Mouse (Mus musculus) limb, embryonic 11.5 days (tissue): ENCODE data around the gene Zbtb32. TPM values are rescaled to one million over a fixed set of nuclear protein-coding genes. Genes with fewer than 3 reads are reported as not detected.
A peak's percentile ranks its signal among the peaks of the same experiment; 100 is the strongest.

Experiments
- ATAC-seq: fragments of 200-750 bp; cut with Nextera tagmentation; 2 replicates; pipeline ENCODE4 v1.8.0; 2017; ENCODE audit warnings: low read depth; ENCODE audit not compliant: insufficient number of reproducible peaks, low FRiP score, low TSS enrichment
- DNase-seq: peaks from one replicate; pipeline ENCODE4 v3.0.0-alpha.2; 2015; ENCODE audit warnings: low spot score
- H3K27ac ChIP-seq: fragments of 300-500 bp; sonication (generic); replicated peaks from 2 replicates; pipeline ENCODE4 v1.5.1; 2014; ENCODE audit warnings: low read depth, mild to moderate bottlenecking, low read length
- H3K27me3 ChIP-seq: fragments of 300-500 bp; sonication (generic); 2 replicates; pipeline ENCODE4 v1.6.1; 2014; ENCODE audit warnings: mild to moderate bottlenecking, low read length, mixed read lengths; ENCODE audit not compliant: control insufficient read depth, insufficient read depth
- H3K36me3 ChIP-seq: fragments of 300-500 bp; sonication (generic); 2 replicates; pipeline ENCODE4 v1.6.1; 2014; ENCODE audit warnings: mild to moderate bottlenecking, low read length, moderate library complexity, mixed read lengths; ENCODE audit not compliant: control insufficient read depth, insufficient read depth
- H3K4me1 ChIP-seq: fragments of 300-500 bp; sonication (generic); 2 replicates; pipeline ENCODE4 v1.6.1; 2014; ENCODE audit warnings: low read length, mixed read lengths; ENCODE audit not compliant: control insufficient read depth, insufficient read depth
- H3K4me2 ChIP-seq: fragments of 300-500 bp; sonication (generic); 2 replicates; pipeline ENCODE4 v1.6.1; 2014; ENCODE audit warnings: low read depth, mild to moderate bottlenecking, moderate library complexity; ENCODE audit not compliant: severe bottlenecking
- H3K4me3 ChIP-seq: fragments of 300-500 bp; sonication (generic); 2 replicates; pipeline ENCODE4 v1.5.1; 2014; ENCODE audit warnings: low read depth, low read length
- H3K9ac ChIP-seq: fragments of 300-500 bp; sonication (generic); 2 replicates; pipeline ENCODE4 v1.6.1; 2014; ENCODE audit warnings: mild to moderate bottlenecking, low read length
- H3K9me3 ChIP-seq: fragments of 300-500 bp; sonication (generic); 2 replicates; pipeline ENCODE4 v1.6.1; 2016; ENCODE audit warnings: low read length; ENCODE audit not compliant: control insufficient read depth
- WGBS: fragments of 180-500 bp; shearing (Covaris S2); extraction: QIAGEN DNeasy Blood & Tissue Kit; methylation state at CpG from one replicate; pipeline ENCODE4 v1.1.7; 2014; 5-methylcytosine and 5-hydroxymethylcytosine counted together
- polyA plus RNA-seq: library from polyadenylated mRNA; unstranded; fragments of >200 nt; fragmentation: Nextera tagmentation; extraction: Ambion mirVana; gene quantifications from 2 replicates; pipeline ENCODE4 v1.2.1, GENCODE M21; 2014

The Zbtb32 gene
- polyA plus RNA-seq, 1 experiment from 2014 or later, result not detected

DNA sequence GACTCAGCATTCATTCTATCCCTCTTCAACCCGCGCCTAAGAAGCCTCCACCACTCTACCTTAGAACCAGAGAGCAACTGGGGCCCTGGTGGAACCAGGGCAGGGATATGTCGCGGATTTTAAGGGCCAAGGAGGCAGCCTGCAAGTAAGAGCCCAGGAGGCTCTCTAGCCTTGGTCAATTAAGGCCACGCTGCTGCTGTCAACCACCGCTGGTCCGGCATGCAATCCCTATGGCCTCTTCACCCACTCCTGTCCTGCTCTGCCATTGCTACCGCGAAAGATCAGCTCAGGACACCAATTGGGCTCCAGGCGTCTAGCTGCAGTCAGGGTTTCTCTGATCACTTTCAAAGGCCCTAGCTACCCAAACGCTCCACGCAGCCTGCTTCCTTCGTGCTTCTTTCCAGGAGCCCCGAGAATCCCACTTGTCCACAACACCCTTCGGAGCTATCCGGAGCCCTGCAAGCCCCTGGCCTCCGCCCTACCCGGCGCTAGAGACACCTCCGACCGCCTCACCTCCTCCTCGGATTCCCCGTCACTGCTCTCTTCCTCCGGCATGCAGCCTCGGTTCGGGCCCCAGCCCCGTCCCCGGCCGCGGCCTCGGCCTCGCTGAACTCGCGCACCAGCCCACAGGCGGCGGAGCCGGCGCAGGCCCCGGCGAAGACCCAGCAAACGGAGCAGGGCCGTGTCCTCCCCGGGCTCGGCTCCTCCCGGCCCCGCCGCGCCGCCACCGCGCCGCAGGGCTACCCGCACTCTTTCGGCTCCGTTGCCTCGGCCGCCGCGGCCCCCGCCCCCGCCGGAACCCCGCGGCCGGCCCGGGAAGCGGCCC lies 10.7 kb downstream of the Zbtb32 start:
- H3K4me3 ChIP-seq, result peak overlapping the region; percentile 84
- peak; percentile 22; the same call in 1 of the 2 replicates for ATAC-seq
- peak overlapping the region; percentile 84 for H3K4me2 ChIP-seq
- no peaks in the 10 kb centered on the region for H3K9me3 ChIP-seq
- no peaks in the 10 kb centered on the region for H3K27me3 ChIP-seq
- H3K4me1 ChIP-seq, result peaks cover 11% of the 10 kb centered on the region
- peaks cover 24% of the 10 kb centered on the region for H3K36me3 ChIP-seq
- peak overlapping the region; percentile 91 for H3K27ac ChIP-seq
- WGBS, result under 1% methylated on average over 61 of the region's 67 CpGs
- peak overlapping the region; percentile 92 for H3K9ac ChIP-seq
- DNase-seq, result peak; percentile 58

DNA sequence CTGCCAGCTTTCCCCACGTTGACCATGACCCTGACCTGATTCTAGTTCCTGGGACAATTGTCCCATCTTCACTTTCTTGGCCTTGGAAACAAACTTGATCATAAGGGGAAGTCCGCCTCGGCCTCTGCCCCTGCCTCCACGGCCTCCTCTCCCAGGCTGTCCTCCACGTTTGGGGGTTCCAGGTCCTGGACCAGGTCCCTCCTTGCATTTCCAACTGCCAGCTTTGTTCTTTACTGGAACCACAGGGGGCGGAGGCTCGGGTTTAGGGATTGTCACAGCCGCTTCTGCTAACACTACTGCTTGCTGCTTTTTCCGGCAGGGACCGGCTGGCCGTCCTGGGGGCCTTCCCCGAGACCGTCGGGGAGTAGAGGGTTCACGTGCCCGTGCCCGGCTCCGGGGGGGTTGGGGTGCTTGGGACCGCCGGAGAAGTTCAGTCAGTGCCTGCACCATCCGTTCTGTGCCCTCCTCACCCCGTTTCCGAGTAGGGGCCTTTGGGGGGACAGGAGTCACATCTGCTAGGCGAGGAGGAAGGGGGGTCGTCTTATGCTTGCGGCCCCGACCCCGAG lies 12.2 kb downstream of the Zbtb32 start:
- no peaks in the 10 kb centered on the region for H3K27me3 ChIP-seq
- peaks cover 11% of the 10 kb centered on the region for H3K4me1 ChIP-seq
- no peak for DNase-seq
- H3K9me3 ChIP-seq, result no peaks in the 10 kb centered on the region
- no peak overlapping the region for H3K4me2 ChIP-seq
- H3K27ac ChIP-seq, result no peak overlapping the region
- WGBS, result 92% methylated on average over 28 of the region's 28 CpGs
- H3K36me3 ChIP-seq, result peaks cover 35% of the 10 kb centered on the region
- H3K4me3 ChIP-seq, result 0 out of 2 replicates have a peak overlapping the region, but pooled peaks have one; percentile 6
- no peak overlapping the region for H3K9ac ChIP-seq
- ATAC-seq, result no peak

DNA sequence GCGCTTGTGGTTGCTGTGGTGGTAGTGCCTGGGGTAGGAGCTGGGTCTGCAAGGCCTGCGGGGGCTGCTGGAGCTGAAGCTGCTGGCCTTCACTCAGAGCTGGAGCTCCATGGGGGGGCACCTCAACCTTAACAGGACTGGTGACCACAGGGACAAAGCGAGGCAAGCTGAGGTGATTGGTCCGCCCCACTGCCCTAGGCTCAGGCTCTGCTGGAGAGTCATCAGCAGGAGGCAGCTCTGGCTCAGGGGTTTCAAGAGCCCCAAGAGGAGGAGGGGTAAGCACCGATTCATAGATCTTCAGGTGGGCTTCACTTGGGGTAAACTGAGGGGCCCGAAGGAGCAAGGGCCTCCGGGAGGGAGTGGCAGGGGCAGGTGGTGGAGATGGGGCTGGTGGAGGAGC lies 13.5 kb downstream of the Zbtb32 start:
- DNase-seq (no peak), ATAC-seq (no peak)
- Histone ChIP-seq H3K9me3 (no peaks in the 10 kb centered on the region), H3K4me2 (no peak overlapping the region), H3K9ac (no peak overlapping the region), H3K4me3 (no peak overlapping the region; the same call in 1 of the 2 replicates), H3K27me3 (no peaks in the 10 kb centered on the region), H3K36me3 (peaks cover 44% of the 10 kb centered on the region), H3K4me1 (peaks cover 11% of the 10 kb centered on the region), H3K27ac (no peak overlapping the region)
- WGBS, result 93% methylated on average over 7 of the region's 7 CpGs

DNA sequence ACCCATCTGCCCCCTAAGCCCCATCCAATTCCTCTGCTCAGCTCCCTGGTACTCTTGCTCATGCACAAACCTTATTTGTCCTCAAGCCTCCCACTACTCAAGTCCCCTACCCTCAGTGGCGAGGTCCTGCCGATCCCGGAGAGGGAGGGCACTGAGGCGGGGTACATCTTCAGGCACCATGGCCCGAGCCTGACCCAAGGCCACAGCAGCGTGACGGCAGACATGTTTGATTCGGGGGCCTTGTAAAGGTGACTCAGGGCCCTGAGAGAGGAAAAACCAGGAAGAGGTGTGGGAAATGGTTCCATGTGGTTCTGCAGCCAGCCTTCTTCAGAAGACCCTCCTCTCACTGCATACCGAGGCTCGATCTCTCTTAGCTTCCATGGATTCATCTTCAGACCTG lies 14.4 kb downstream of the Zbtb32 start:
- H3K36me3 ChIP-seq, result peaks cover 51% of the 10 kb centered on the region

DNA sequence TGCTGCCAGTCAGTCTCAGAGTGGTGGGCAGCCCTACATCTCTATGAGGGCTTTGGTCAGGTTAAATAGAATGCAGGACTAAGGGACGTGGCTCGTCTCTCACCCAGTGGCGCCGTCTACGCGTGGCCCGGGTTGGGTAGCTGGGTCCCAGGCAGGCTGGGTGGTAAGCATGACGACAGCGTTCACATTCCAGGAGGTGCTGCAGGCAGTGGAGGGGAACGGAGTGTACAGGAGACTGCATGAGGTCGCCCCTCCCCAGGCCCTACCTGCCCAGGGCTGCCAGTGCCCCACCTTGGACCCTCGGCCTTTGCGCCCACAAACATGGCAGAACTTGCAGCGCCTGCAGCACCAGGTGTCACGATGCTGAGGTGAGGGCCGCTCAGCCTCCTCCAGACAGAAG lies 17.2 kb downstream of the Zbtb32 start:
- Histone ChIP-seq H3K9ac (no peak overlapping the region), H3K36me3 (peaks cover 68% of the 10 kb centered on the region), H3K4me2 (no peak overlapping the region), H3K4me1 (no peaks in the 10 kb centered on the region), H3K27me3 (no peaks in the 10 kb centered on the region), H3K4me3 (no peak overlapping the region), H3K27ac (no peak overlapping the region), H3K9me3 (no peaks in the 10 kb centered on the region)
- DNase-seq (no peak), ATAC-seq (no peak)
- 95% methylated on average over 16 of the region's 16 CpGs for WGBS

More for the DNA sequence above, 14.4 kb downstream of the Zbtb32 start:
- H3K4me1 ChIP-seq, result peaks cover 6% of the 10 kb centered on the region
- H3K9me3 ChIP-seq, result no peaks in the 10 kb centered on the region
- WGBS, result 94% methylated on average over 10 of the region's 10 CpGs
- no peak overlapping the region for H3K4me2 ChIP-seq
- no peak overlapping the region for H3K27ac ChIP-seq
- no peaks in the 10 kb centered on the region for H3K27me3 ChIP-seq
- no peak overlapping the region for H3K4me3 ChIP-seq
- DNase-seq, result no peak
- ATAC-seq, result no peak
- H3K9ac ChIP-seq, result no peak overlapping the region

DNA sequence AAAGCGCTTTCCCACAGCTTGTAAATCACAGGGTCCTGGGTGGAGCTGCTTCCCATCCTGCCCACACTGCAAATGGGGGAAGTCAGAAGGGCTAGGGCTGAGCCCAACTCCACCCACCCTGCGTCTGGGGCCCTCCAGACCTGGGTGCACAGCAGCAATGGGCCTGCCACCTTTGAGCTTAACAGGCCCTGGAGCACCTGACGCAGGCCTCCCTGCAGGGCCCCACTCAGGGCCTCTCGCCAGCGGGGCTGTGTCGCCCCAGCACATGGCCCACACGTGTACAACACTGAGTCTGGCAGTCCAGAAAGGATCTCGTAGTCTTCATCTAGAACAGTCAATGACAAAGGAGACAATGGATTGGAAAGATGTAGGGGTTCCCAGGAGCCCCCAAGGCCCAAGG lies 18.8 kb downstream of the Zbtb32 start:
- WGBS, result 90% methylated on average over 8 of the region's 8 CpGs
- H3K4me3 ChIP-seq, result 0 out of 2 replicates have a peak overlapping the region, but pooled peaks have one; percentile 2
- DNase-seq, result no peak

DNA sequence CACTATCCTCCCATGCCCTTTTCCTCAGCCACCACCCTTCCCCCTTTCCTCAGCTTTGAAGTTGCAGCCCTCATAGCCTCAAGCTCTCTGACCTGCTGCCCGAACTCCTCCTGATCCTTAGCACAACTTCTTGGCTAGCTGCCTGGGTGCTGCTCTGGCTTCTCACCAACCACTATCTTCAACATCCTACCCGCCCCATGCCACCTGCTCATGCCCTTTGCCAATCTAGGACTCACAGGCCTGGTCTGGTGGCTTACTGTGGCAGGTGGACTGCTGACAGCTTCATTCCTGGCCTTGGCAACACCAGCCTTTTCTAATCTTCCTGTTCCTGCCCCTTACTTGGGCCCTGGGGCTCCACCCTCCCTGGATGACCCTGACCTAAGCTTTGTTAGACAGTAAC lies 25.7 kb downstream of the Zbtb32 start:
- H3K27ac ChIP-seq, result no peak overlapping the region
- no peak for ATAC-seq

More for the DNA sequence above, 18.8 kb downstream of the Zbtb32 start:
- Histone ChIP-seq H3K4me1 (no peaks in the 10 kb centered on the region), H3K27me3 (no peaks in the 10 kb centered on the region), H3K36me3 (peaks cover 73% of the 10 kb centered on the region), H3K27ac (no peak overlapping the region), H3K9ac (no peak overlapping the region), H3K4me2 (no peak overlapping the region), H3K9me3 (no peaks in the 10 kb centered on the region)
- no peak for ATAC-seq

DNA sequence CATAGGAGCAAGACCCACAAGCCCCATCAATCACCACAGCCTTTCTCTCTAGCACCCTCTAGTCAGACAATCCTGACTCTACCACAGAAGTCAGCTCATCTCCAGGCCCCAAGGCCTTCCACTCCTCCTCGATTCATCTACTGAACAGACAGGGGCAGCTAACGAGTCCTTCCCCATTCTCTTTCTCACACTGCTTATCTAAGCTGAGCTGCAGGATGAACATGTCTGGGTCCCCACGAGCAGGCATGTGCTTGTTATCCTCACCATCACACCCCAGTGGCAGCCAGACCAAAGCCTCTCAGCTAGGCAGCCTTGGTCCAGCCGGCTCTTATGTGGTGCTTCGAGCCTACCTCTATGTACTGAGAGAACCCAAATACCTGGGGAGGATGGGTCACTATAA lies 26.3 kb downstream of the Zbtb32 start:
- DNase-seq (no peak), ATAC-seq (no peak)
- Histone ChIP-seq H3K9ac (no peak overlapping the region), H3K4me3 (no peak overlapping the region), H3K36me3 (peaks cover 61% of the 10 kb centered on the region), H3K4me2 (no peak overlapping the region), H3K27ac (no peak overlapping the region), H3K4me1 (no peaks in the 10 kb centered on the region), H3K9me3 (no peaks in the 10 kb centered on the region), H3K27me3 (no peaks in the 10 kb centered on the region)
- WGBS, result 92% methylated on average over 5 of the region's 5 CpGs

More for the DNA sequence above, 25.7 kb downstream of the Zbtb32 start:
- H3K4me3 ChIP-seq, result no peak overlapping the region
- H3K9ac ChIP-seq, result no peak overlapping the region
- H3K36me3 ChIP-seq, result peaks cover 67% of the 10 kb centered on the region
- WGBS, result 86% methylated on average over 2 of the region's 2 CpGs
- no peaks in the 10 kb centered on the region for H3K27me3 ChIP-seq
- no peaks in the 10 kb centered on the region for H3K4me1 ChIP-seq
- H3K4me2 ChIP-seq, result no peak overlapping the region
- H3K9me3 ChIP-seq, result no peaks in the 10 kb centered on the region
- DNase-seq, result no peak
